ENCODE assay signal across 10 mouse cellular contexts in genomic region chr7:135453690-135454089, GRCm38 (mm10). TPM values are rescaled to one million over a fixed set of nuclear protein-coding genes. Genes with fewer than 3 reads are reported as not detected.
A peak's percentile ranks its signal among the peaks of the same experiment; 100 is the strongest.
DNase-seq lines count a peak whose midpoint lies in the region; ATAC-seq lines count a peak whose summit lies in the region.
"Had no signal": no experiment of that assay in that cellular context is flagged by ENCODE, and none has a peak within 500 bp of the region (broad histone marks: within the 10 kb centered on the region; RNA-seq: fewer than 3 reads in every experiment).

No protein-coding gene starts in this region.

- H3K9me3 ChIP-seq in embryonic facial prominence, embryonic 11.5 days (replicated peaks; ENCODE audit: control insufficient read depth, low read length), result no peaks in the 10 kb centered on the region
- H3K9me3 ChIP-seq: embryonic facial prominence, embryonic 12.5 days; limb, embryonic 12.5 days had no signal

- DNase-seq in kidney, postnatal 14 days, result peak; percentile 13
- no peak for DNase-seq in kidney, adult 9 months
- DNase-seq in 3T3-L1 (ENCODE audit: low read depth, low spot score) (peak; percentile 24), 416B (ENCODE audit: low read depth) (peak; percentile 6)
- peak; percentile 73 for DNase-seq in embryonic facial prominence, embryonic 11.5 days (ENCODE audit: low spot score)
- DNase-seq in natural killer cell, adult 2 months (ENCODE audit: low spot score in 2 of 2), result no peak

- no peak overlapping the region for H3K27ac ChIP-seq in embryonic facial prominence, embryonic 11.5 days (replicated peaks; ENCODE audit: low read depth, low read length)
- H3K27ac ChIP-seq: embryonic facial prominence, embryonic 12.5 days; limb, embryonic 12.5 days had no signal

- no peaks in the 10 kb centered on the region for H3K4me1 ChIP-seq in embryonic facial prominence, embryonic 11.5 days (ENCODE audit: control insufficient read depth, insufficient read depth, low read length)
- H3K4me1 ChIP-seq: embryonic facial prominence, embryonic 12.5 days; limb, embryonic 12.5 days had no signal

- no peaks in the 10 kb centered on the region for H3K36me3 ChIP-seq in embryonic facial prominence, embryonic 11.5 days (replicated peaks; ENCODE audit: control insufficient read depth, insufficient read depth, low read depth, low read length)
- H3K36me3 ChIP-seq: embryonic facial prominence, embryonic 12.5 days; limb, embryonic 12.5 days had no signal

- WGBS in embryonic facial prominence, embryonic 11.5 days, result 53% methylated on average over 3 of the region's 3 CpGs

- H3K27me3 ChIP-seq in embryonic facial prominence, embryonic 11.5 days (ENCODE audit: control insufficient read depth, insufficient read depth, low read length), result no peaks in the 10 kb centered on the region
- H3K27me3 ChIP-seq: embryonic facial prominence, embryonic 12.5 days; limb, embryonic 12.5 days had no signal

- H3K4me3 ChIP-seq in embryonic facial prominence, embryonic 11.5 days (ENCODE audit: low read depth, low read length), result no peak overlapping the region
- H3K4me3 ChIP-seq: embryonic facial prominence, embryonic 12.5 days; limb, embryonic 12.5 days had no signal

- no peak for ATAC-seq in embryonic facial prominence, embryonic 11.5 days (replicated peaks; ENCODE audit: insufficient number of reproducible peaks, low FRiP score, low TSS enrichment, low read depth)
- ATAC-seq in megakaryocyte, adult 5-6 weeks (ENCODE audit: poor library complexity, severe bottlenecking), result no peak
- ATAC-seq: forebrain, embryonic 16.5 days had no signal

- no peak overlapping the region for H3K9ac ChIP-seq in embryonic facial prominence, embryonic 11.5 days (replicated peaks; ENCODE audit: low read length)
- H3K9ac ChIP-seq: embryonic facial prominence, embryonic 12.5 days; limb, embryonic 12.5 days had no signal

- no peak overlapping the region for H3K4me2 ChIP-seq in embryonic facial prominence, embryonic 11.5 days (ENCODE audit: low read depth, low read length)
- H3K4me2 ChIP-seq: embryonic facial prominence, embryonic 12.5 days; limb, embryonic 12.5 days had no signal

RNA-seq across cellular contexts. Expression of gene Foxi2, which starts 43.6 kb away (rescaled TPM):
- 0.93 and 0.97 TPM in 2 replicates for polyA plus RNA-seq in embryonic facial prominence, embryonic 11.5 days (2014; fragmentation: Nextera tagmentation; extraction: Ambion mirVana)
- total RNA-seq in megakaryocyte, adult 5-6 weeks (2015), result not detected in 2 replicates
- total RNA-seq in megakaryocyte, adult 5-6 weeks (2017), result not detected in 2 replicates
- polyA plus RNA-seq: forebrain, embryonic 16.5 days had no signal

Comparison
In these comparisons a context has a peak if more than half of its experiments do, and no peak if none do; other contexts are left out.
1. DNase-seq: peak in kidney, postnatal 14 days (single experiment), 3T3-L1 (single experiment), 416B (single experiment) and embryonic facial prominence, embryonic 11.5 days (single experiment); none in kidney, adult 9 months (single experiment) and natural killer cell, adult 2 months (0 of 2).